Mouse (Mus musculus) lung, embryonic 15.5 days (tissue): ENCODE measurements around the gene Amer3. TPM values are rescaled to one million over a fixed set of nuclear protein-coding genes. Genes with fewer than 3 reads are reported as not detected.
"Not testable (repeated sequence)": the region's sequence is repeated elsewhere in the genome, so short reads cannot be mapped to it uniquely, and the experiment has no call there.

Experiments
- ATAC-seq: fragments of 200-750 bp; cut with Nextera tagmentation; 2 replicates; pipeline ENCODE4 v1.8.0; 2017; ENCODE audit warnings: moderate number of reproducible peaks, borderline replicate concordance; ENCODE audit not compliant: low FRiP score, low TSS enrichment; ENCODE audit errors: extremely low read depth
- H3K27ac ChIP-seq: fragments of 300-500 bp; sonication (generic); 2 replicates; pipeline ENCODE4 v1.5.1; 2015; ENCODE audit warnings: moderate library complexity, mild to moderate bottlenecking, inconsistent platforms
- H3K27me3 ChIP-seq: fragments of 300-500 bp; sonication (generic); 2 replicates; pipeline ENCODE4 v1.6.1; 2015; ENCODE audit warnings: inconsistent platforms
- H3K36me3 ChIP-seq: fragments of 300-500 bp; sonication (generic); 2 replicates; pipeline ENCODE4 v1.6.1; 2015; ENCODE audit warnings: inconsistent platforms
- H3K4me1 ChIP-seq: fragments of 300-500 bp; sonication (generic); 2 replicates; pipeline ENCODE4 v1.6.1; 2015; ENCODE audit warnings: inconsistent platforms
- H3K4me2 ChIP-seq: fragments of 300-500 bp; sonication (generic); 2 replicates; pipeline ENCODE4 v1.6.1; 2015; ENCODE audit warnings: inconsistent platforms, mild to moderate bottlenecking, moderate library complexity
- H3K4me3 ChIP-seq: fragments of 300-500 bp; sonication (generic); 2 replicates; pipeline ENCODE4 v1.5.1; 2015; ENCODE audit warnings: mild to moderate bottlenecking, inconsistent platforms
- H3K9ac ChIP-seq: fragments of 300-500 bp; sonication (generic); 2 replicates; pipeline ENCODE4 v1.6.1; 2015; ENCODE audit warnings: inconsistent platforms
- H3K9me3 ChIP-seq: fragments of 300-500 bp; sonication (generic); 2 replicates; pipeline ENCODE4 v1.6.1; 2016; ENCODE audit warnings: inconsistent platforms
- WGBS: fragments of 180-500 bp; shearing (Covaris S2); methylation state at CpG from one replicate; pipeline ENCODE4 v1.1.7; 2015; 5-methylcytosine and 5-hydroxymethylcytosine counted together
- polyA plus RNA-seq: library from polyadenylated mRNA; unstranded; fragments of >200 nt; fragmentation: Nextera tagmentation; extraction: Ambion mirVana; gene quantifications from 2 replicates; pipeline ENCODE4 v1.2.1, GENCODE M21; 2015

Gene Amer3
- 0.09 and 0.11 TPM in 2 replicates for polyA plus RNA-seq

- peak; percentile 82 for ATAC-seq
- Histone ChIP-seq H3K27ac (no peak within 1 kb of the TSS), H3K9ac (no peak within 1 kb of the TSS), H3K9me3 (no peaks in the 10 kb centered on the region), H3K4me3 (peak within 1 kb of the TSS; percentile 32), H3K36me3 (no peaks in the 10 kb centered on the region), H3K4me1 (peaks cover 10% of the 10 kb centered on the region), H3K4me2 (peak within 1 kb of the TSS; percentile 64), H3K27me3 (peaks cover 37% of the 10 kb centered on the region)
- under 1% methylated on average over 52 of the region's 53 CpGs for WGBS
These were observed at the start of gene Amer3 for GRCm38 (mm10) chr1:34578851-34579781. Amer3 (plus strand) TSS chr1:34579657.

GRCm38 (mm10) chr1:34534574-34534973 is 44.9 kb upstream of the Amer3 start:
- H3K36me3 ChIP-seq, H3K4me3 ChIP-seq, H3K9ac ChIP-seq, H3K9me3 ChIP-seq, H3K4me2 ChIP-seq, H3K4me1 ChIP-seq, H3K27ac ChIP-seq, ATAC-seq: not testable (repeated sequence)
- WGBS = 17% methylated on average over 3 of the region's 3 CpGs
- H3K27me3 ChIP-seq = peaks cover 33% of the 10 kb centered on the region

GRCm38 (mm10) chr1:34535043-34535698 is 44.3 kb upstream of the Amer3 start, which contains the start of gene Cfc1:
Cfc1 (plus strand) TSS chr1:34535648.
- not testable (repeated sequence) for H3K4me1 ChIP-seq, H3K36me3 ChIP-seq, H3K9ac ChIP-seq, H3K9me3 ChIP-seq, H3K27ac ChIP-seq, ATAC-seq, H3K4me3 ChIP-seq
- 16% methylated on average over 7 of the region's 7 CpGs for WGBS
- Histone ChIP-seq H3K4me2 (peak within 1 kb of the TSS; percentile 52), H3K27me3 (peaks cover 33% of the 10 kb centered on the region)

- Histone ChIP-seq H3K9me3 (no peaks in the 10 kb centered on the region), H3K27ac (no peak overlapping the region), H3K4me3 (peak overlapping the region; percentile 21; the same call in 1 of the 2 replicates), H3K4me1 (0 out of 2 replicates have a peak, but pooled peaks cover 4% of the 10 kb centered on the region), H3K9ac (no peak overlapping the region), H3K27me3 (peaks cover 33% of the 10 kb centered on the region), H3K36me3 (no peaks in the 10 kb centered on the region), H3K4me2 (peak overlapping the region; percentile 52)
- 0% methylated on average over 14 of the region's 14 CpGs for WGBS
- no peak for ATAC-seq
These were observed 43.1 kb upstream of the Amer3 start for GRCm38 (mm10) chr1:34536291-34536766.

- H3K4me2 ChIP-seq = peak overlapping the region; percentile 52
- H3K27ac ChIP-seq = no peak overlapping the region
- H3K36me3 ChIP-seq = no peaks in the 10 kb centered on the region
- peak; percentile 48 for ATAC-seq
- peaks cover 33% of the 10 kb centered on the region for H3K27me3 ChIP-seq
- H3K4me1 ChIP-seq = 0 out of 2 replicates have a peak, but pooled peaks cover 4% of the 10 kb centered on the region
- H3K9me3 ChIP-seq = no peaks in the 10 kb centered on the region
- H3K4me3 ChIP-seq = peak overlapping the region; percentile 21
- no peak overlapping the region for H3K9ac ChIP-seq
- WGBS = 2% methylated on average over 16 of the region's 16 CpGs
These were observed 42.5 kb upstream of the Amer3 start for GRCm38 (mm10) chr1:34536767-34537485.

- H3K4me2 ChIP-seq = no peak overlapping the region
- H3K4me1 ChIP-seq = no peaks in the 10 kb centered on the region
- no peaks in the 10 kb centered on the region for H3K36me3 ChIP-seq
- H3K9me3 ChIP-seq = no peaks in the 10 kb centered on the region
- H3K4me3 ChIP-seq = no peak overlapping the region
- H3K27me3 ChIP-seq = no peaks in the 10 kb centered on the region
- no peak for ATAC-seq
- no peak overlapping the region for H3K27ac ChIP-seq
- 76% methylated on average over 1 of the region's 1 CpGs for WGBS
- no peak overlapping the region for H3K9ac ChIP-seq
These were observed 32.4 kb upstream of the Amer3 start for GRCm38 (mm10) chr1:34547074-34547473.

GRCm38 (mm10) chr1:34553690-34554089 is 25.8 kb upstream of the Amer3 start:
- no peaks in the 10 kb centered on the region for H3K36me3 ChIP-seq
- H3K9ac ChIP-seq = no peak overlapping the region

GRCm38 (mm10) chr1:34554275-34554674 is 25.2 kb upstream of the Amer3 start:
- H3K36me3 ChIP-seq = no peaks in the 10 kb centered on the region
- H3K4me1 ChIP-seq = no peaks in the 10 kb centered on the region
- no peak overlapping the region for H3K4me2 ChIP-seq
- no peak overlapping the region for H3K9ac ChIP-seq
- no peaks in the 10 kb centered on the region for H3K27me3 ChIP-seq
- ATAC-seq = no peak
- 84% methylated on average over 7 of the region's 7 CpGs for WGBS
- no peaks in the 10 kb centered on the region for H3K9me3 ChIP-seq
- H3K27ac ChIP-seq = no peak overlapping the region
- H3K4me3 ChIP-seq = no peak overlapping the region

More at GRCm38 (mm10) chr1:34553690-34554089, 25.8 kb upstream of the Amer3 start:
- H3K27me3 ChIP-seq = no peaks in the 10 kb centered on the region
- H3K27ac ChIP-seq = no peak overlapping the region
- WGBS = 81% methylated on average over 1 of the region's 1 CpGs
- H3K4me3 ChIP-seq = no peak overlapping the region
- no peak for ATAC-seq
- H3K4me1 ChIP-seq = no peaks in the 10 kb centered on the region
- H3K4me2 ChIP-seq = no peak overlapping the region
- no peaks in the 10 kb centered on the region for H3K9me3 ChIP-seq

GRCm38 (mm10) chr1:34560843-34561242 is 18.6 kb upstream of the Amer3 start, which contains the start of gene Prss40:
Prss40 (minus strand) TSS chr1:34560943.
- Histone ChIP-seq H3K27me3 (no peaks in the 10 kb centered on the region), H3K36me3 (no peaks in the 10 kb centered on the region), H3K9ac (no peak within 1 kb of the TSS), H3K27ac (no peak within 1 kb of the TSS), H3K4me2 (no peak within 1 kb of the TSS), H3K4me1 (no peaks in the 10 kb centered on the region), H3K9me3 (no peaks in the 10 kb centered on the region), H3K4me3 (no peak within 1 kb of the TSS)
- WGBS = 77% methylated on average over 15 of the region's 15 CpGs
- no peak for ATAC-seq

- Histone ChIP-seq H3K27ac (no peak overlapping the region), H3K9me3 (no peaks in the 10 kb centered on the region), H3K36me3 (no peaks in the 10 kb centered on the region), H3K4me2 (no peak overlapping the region), H3K27me3 (no peaks in the 10 kb centered on the region), H3K9ac (no peak overlapping the region), H3K4me3 (no peak overlapping the region), H3K4me1 (no peaks in the 10 kb centered on the region)
- WGBS = 72% methylated on average over 8 of the region's 8 CpGs
- no peak for ATAC-seq
These were observed 14.9 kb upstream of the Amer3 start for GRCm38 (mm10) chr1:34564383-34565045.

GRCm38 (mm10) chr1:34568120-34568519 is 11.3 kb upstream of the Amer3 start:
- H3K4me1 ChIP-seq = no peaks in the 10 kb centered on the region
- H3K36me3 ChIP-seq = no peaks in the 10 kb centered on the region
- H3K4me2 ChIP-seq = no peak overlapping the region
- no peaks in the 10 kb centered on the region for H3K27me3 ChIP-seq
- H3K4me3 ChIP-seq = no peak overlapping the region
- H3K27ac ChIP-seq = no peak overlapping the region
- no peak for ATAC-seq
- no peaks in the 10 kb centered on the region for H3K9me3 ChIP-seq
- WGBS = 90% methylated on average over 2 of the region's 2 CpGs
- H3K9ac ChIP-seq = no peak overlapping the region
